Mouse (Mus musculus): Measurements from ENCODE around the gene Immp1l. TPM values are rescaled to one million over a fixed set of nuclear protein-coding genes. Genes with fewer than 3 reads are reported as not detected.

Immp1l gene
- total RNA-seq (2021): 10 to 100 TPM; 33.5 TPM

DNA sequence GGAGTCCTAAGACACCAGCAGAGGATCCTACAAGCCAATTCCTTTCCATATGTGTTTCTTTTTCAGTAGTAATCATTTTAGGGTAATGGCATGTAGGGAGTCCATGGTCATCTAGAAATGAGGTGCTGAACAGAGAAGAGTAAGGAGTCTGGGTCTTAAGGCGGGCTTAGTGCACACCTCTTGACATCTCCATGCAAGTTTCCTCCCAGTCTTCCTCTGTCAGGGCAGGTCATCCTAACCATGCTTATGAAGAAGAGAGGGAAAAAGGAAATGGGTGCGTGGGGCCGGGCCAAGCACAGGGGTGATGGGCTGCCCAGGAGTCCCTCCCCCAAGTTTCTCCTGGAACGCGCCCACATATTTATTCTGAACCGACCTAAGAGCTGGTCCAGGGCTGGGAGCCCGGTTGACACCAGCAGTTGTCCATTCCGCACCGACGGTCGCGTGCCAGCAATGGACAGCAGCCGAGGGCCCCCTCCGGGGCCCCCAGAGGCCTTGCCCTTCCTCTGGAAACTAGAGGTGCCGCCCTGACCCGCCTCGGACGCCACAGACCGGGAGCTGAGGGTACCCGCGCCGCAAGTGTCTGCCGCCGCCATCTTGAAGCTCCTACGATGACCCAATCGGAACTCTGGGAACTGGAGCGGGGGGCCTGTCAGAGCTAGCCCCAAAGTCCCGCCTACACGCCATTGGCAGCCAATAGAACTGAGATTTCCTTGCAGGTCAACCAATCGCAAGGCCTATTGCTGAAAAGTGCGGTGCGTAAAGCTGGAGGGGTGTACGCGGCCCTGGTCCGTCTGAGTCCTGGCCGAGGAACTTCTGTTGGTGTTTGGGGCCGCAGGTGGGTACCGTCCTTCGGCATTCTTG, at the start of gene Immp1l, which contains the start of gene Elp4:
Immp1l (plus strand) TSS at position 743 of the 861 bp plus-strand sequence.
Elp4 (minus strand) TSS at position 669 of the 861 bp plus-strand sequence.
- peak; percentile 97 to 98 for DNase-seq (ENCODE audit: extremely low spot score in 1 of 2, low spot score in 2 of 2)
- intact Hi-C loops (cut with DNase I): loop anchor here (10.0 kb wide), 1 partner anchor 219 kb away; no protein-coding TSS in a partner anchor

DNA sequence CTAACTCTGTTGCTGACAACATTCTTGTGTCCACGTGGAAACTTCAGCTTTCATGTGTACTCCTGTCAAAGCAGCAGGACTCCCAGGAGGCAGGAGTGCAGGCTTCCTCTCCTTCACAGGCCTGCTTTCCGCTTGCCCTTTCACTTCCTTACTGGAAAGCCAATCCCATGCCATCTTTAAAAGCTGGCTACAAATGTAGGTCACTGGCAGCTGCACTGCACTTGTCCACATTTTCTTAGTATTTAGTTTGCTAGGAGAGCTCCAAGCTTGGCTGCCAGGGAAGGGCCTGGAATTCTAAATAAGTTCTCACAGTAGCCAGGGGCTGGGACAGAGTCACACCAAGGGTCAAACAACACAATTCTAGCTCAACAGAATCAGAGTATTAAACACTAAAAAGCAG, 49.7 kb upstream of the Immp1l start:
- intact Hi-C loops (cut with DNase I): no loop called here
- DNase-seq (ENCODE audit: extremely low spot score in 1 of 2, low spot score in 2 of 2): peak; percentile 35 to 49

DNA sequence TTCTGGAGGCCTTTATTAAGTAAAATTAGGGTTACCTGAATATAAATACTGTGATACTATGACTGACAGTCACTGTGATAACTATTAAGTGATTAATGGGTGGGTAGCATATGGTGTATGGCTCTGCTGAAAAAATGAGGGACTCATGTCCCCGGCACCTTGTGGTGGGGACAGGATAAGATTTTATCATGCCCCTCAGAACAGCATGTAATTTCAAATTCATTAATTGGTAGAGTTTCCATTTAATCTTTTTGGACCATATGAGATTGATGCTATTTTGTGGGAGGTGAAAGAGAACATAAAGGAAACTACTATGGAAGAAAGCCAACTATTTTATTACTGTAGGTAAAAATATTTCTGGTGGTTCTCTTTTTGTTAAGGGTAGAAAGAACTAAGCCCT, 31.0 kb upstream of the Immp1l start:
- intact Hi-C loops (cut with DNase I): no loop called here

GRCm38 (mm10) chr2:105890816-105891215, 13.6 kb upstream of the Immp1l start:
- intact Hi-C loops (cut with DNase I): no loop called here
- DNase-seq (ENCODE audit: extremely low spot score in 1 of 2, low spot score in 2 of 2): no peak

More for the DNA sequence above, 31.0 kb upstream of the Immp1l start:
- DNase-seq (ENCODE audit: extremely low spot score in 1 of 2, low spot score in 2 of 2): no peak

GRCm38 (mm10) chr2:105904757-105905146, 314 bp downstream of the Immp1l start:
- DNase-seq (ENCODE audit: extremely low spot score in 1 of 2, low spot score in 2 of 2): no peak
- intact Hi-C loops (cut with DNase I): loop anchor here (10.0 kb wide), 1 partner anchor 220 kb away; no protein-coding TSS in a partner anchor

DNA sequence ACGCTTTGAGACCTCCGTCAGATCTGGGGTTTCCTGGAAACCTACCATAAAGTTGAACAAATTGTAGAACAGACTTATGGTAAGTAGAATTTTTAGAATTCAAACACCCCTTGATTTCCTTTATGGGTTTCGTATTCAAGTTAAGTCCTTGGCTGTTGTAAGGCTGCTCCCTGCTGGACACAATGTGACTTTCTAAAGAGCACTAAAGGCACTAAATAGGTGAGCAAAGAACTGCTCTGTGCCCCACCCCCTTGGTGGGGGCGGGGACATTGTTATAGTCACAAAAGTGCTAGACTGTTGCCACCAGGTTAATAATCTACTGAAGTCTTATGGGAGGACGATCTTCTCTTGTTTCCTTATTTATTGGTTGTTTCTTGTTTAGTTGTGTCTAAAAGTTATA, 3.9 kb downstream of the Immp1l start:
- intact Hi-C loops (cut with DNase I): loop anchor here (10.0 kb wide), 1 partner anchor 224 kb away; no protein-coding TSS in a partner anchor
- DNase-seq (ENCODE audit: extremely low spot score in 1 of 2, low spot score in 2 of 2): peak in 1 of 2 experiments; percentile 16

- intact Hi-C loops (cut with DNase I): no loop called here
- peak in 1 of 2 experiments; percentile 13 for DNase-seq (ENCODE audit: extremely low spot score in 1 of 2, low spot score in 2 of 2)
These were observed 6.2 kb downstream of the Immp1l start for GRCm38 (mm10) chr2:105910611-105911010.

- no peak for DNase-seq (ENCODE audit: extremely low spot score in 1 of 2, low spot score in 2 of 2)
- intact Hi-C loops (cut with DNase I): no loop called here
These were observed 9.4 kb downstream of the Immp1l start for GRCm38 (mm10) chr2:105913655-105914366.

- intact Hi-C loops (cut with DNase I): no loop called here
These were observed 12.2 kb downstream of the Immp1l start for GRCm38 (mm10) chr2:105916671-105917070.

DNA sequence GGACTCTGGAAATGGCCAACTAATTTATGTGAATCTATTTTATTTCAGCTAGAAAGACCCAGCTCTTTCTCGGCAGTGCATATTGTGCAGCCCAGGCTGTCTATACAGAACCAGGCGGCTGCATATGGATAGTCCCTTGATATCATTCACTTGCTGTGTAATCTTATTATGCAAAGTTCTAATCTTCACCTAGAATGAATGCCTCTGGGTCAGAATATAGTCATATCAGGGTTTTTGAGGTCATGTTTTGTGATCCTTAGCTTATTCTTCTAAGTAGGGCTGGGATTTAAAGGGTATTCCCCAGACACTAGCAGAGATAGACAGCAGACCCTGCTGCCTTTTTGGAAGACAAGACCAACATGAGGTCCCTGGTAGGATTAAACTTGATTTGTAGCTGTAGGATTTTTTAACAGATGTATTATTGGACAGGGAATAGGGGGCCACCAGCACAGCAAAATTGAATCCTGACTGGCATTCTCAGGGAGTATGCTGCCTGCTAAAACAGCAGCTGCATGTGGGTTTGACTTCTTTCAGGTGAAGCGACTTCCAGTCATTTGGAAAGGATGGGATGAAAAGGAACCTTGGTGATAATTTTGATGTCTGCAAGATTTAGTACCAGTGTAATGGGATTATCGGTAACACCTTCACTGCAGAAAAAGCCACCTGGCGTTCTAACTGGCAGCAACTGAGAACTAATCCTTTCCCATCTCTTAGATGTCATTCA, 13.3 kb downstream of the Immp1l start:
- intact Hi-C loops (cut with DNase I): no loop called here
- no peak for DNase-seq (ENCODE audit: extremely low spot score in 1 of 2, low spot score in 2 of 2)

More at GRCm38 (mm10) chr2:105916671-105917070, 12.2 kb downstream of the Immp1l start:
- DNase-seq (ENCODE audit: extremely low spot score in 1 of 2, low spot score in 2 of 2): no peak

DNA sequence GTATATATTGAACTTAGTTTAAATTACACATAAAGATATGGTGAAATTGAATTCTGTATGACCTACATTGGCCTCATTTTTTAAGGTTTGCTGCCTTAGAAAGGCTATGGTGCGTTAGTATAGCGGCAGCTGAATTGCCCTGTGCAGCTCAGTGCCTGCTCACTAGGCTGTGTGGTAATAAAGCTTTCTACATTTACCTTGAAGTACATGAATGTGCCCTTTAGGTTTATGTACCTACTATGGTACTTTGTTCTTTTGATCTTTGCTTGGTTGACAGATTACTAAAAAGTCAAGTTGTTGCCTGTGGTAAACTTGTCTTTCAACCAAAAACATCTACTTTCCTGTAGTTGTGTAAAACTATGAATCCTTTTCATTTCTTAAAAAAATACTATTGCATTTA, 45.7 kb downstream of the Immp1l start:
- intact Hi-C loops (cut with DNase I): no loop called here
- no peak for DNase-seq (ENCODE audit: extremely low spot score in 1 of 2, low spot score in 2 of 2)

DNA sequence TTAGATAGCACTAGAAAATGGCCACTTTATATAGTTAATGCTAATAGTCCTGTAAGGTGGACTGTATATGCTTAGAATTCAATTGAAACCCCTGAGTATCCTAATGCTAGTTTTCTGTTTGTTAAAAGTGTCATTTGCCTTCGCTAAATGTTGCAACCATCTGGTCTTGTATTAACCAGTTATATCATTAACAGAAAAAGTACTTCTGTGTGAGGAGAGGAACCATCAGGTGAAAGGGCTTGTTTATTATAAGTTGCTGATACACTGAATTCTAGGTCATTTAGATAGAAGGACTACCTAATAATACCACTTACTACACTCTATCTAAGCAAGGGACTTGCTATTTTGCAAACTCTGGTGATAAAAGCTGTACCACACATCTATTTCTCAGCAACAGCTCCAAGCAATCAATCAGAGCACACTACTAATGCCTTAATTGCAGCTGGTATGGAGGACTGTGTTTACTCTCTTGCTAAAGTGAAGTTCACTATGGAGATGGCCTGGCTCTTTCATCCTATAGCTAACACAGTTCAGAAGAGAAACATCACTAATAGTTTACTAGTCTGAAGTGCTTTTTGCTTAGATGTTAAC, 47.0 kb downstream of the Immp1l start:
- intact Hi-C loops (cut with DNase I): no loop called here
- no peak for DNase-seq (ENCODE audit: extremely low spot score in 1 of 2, low spot score in 2 of 2)

DNA sequence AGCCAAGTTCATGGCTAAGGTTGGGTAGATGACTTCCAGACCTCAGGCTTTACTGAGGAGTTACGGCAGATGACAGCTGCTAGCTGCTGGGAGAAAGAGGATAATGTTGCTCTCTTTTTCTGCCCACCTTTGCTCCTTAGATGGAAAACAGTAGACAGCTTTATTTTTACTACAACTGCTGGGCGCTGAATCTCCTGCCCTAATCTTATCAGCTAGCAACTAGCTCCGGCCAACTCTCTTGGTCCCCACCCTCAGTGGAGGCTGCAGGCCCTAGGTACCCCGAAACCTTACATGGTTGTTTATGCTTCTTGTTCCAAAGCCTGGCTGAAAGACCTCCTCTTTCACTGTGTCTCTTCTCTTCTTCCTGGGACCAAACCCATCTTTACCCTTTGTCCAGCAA, 49.4 kb downstream of the Immp1l start:
- DNase-seq (ENCODE audit: extremely low spot score in 1 of 2, low spot score in 2 of 2): no peak
- intact Hi-C loops (cut with DNase I): no loop called here

DNA sequence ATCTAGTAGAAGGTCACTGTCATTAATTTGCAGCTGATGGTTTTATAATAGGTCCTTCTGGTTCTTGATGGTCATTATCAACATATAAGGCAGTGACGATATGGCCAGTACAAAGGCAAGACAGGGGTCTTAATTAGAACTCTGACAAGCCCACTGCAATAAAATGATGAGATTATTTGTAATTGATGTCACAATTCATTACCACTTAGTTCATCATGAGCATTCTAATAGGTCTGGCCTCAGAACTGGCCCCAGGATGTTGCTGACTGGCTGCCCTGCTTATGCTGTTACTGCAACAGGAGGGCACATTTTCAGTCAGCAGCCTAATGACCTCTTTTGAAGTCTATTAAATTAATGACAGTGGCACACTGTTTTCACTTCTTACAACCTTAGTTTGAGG, 59.0 kb downstream of the Immp1l start:
- DNase-seq (ENCODE audit: extremely low spot score in 1 of 2, low spot score in 2 of 2): no peak
- intact Hi-C loops (cut with DNase I): no loop called here

GRCm38 (mm10) chr2:105973941-105974340, 69.5 kb downstream of the Immp1l start:
- intact Hi-C loops (cut with DNase I): no loop called here
- DNase-seq (ENCODE audit: extremely low spot score in 1 of 2, low spot score in 2 of 2): no peak

GRCm38 (mm10) chr2:105978065-105978464, 73.6 kb downstream of the Immp1l start:
- no peak for DNase-seq (ENCODE audit: extremely low spot score in 1 of 2, low spot score in 2 of 2)
- intact Hi-C loops (cut with DNase I): no loop called here

- intact Hi-C loops (cut with DNase I): no loop called here
These were observed 80.8 kb downstream of the Immp1l start for GRCm38 (mm10) chr2:105985206-105985605.

GRCm38 (mm10) chr2:105987131-105987530, 82.7 kb downstream of the Immp1l start:
- DNase-seq (ENCODE audit: extremely low spot score in 1 of 2, low spot score in 2 of 2): no peak
- intact Hi-C loops (cut with DNase I): no loop called here

More at GRCm38 (mm10) chr2:105985206-105985605, 80.8 kb downstream of the Immp1l start:
- DNase-seq (ENCODE audit: extremely low spot score in 1 of 2, low spot score in 2 of 2): no peak

GRCm38 (mm10) chr2:105987999-105988398, 83.6 kb downstream of the Immp1l start:
- intact Hi-C loops (cut with DNase I): no loop called here

More at GRCm38 (mm10) chr2:105987999-105988398, 83.6 kb downstream of the Immp1l start:
- no peak for DNase-seq (ENCODE audit: extremely low spot score in 1 of 2, low spot score in 2 of 2)

All from left cerebral cortex, postnatal 10 days (tissue).